Mouse (Mus musculus): ENCODE measurements around the gene Gabrr3.

GRCm38 (mm10) chr16:59463973-59464372 lies 56.8 kb downstream of the Gabrr3 start:
- no peak for TF ChIP-seq POLR2A (IDR thresholded peaks at IDR 0.05; ENCODE audit: extremely low read depth, insufficient read depth, low read length)
- no peak for TF ChIP-seq CTCF (IDR thresholded peaks at IDR 0.05; ENCODE audit: extremely low read depth, insufficient read depth, low read length)
